Mouse (Mus musculus): ENCODE measurements at regions not wholly inside any gene's neighbourhood (a gene's known extent, or its start where the extent isn't known, plus 50 kb on each side); places are given as distances from the start of the nearest gene placed in this dataset.
"Not testable (repeated sequence)": the region's sequence is repeated elsewhere in the genome, so short reads cannot be mapped to it uniquely, and the experiment has no call there.

DNA sequence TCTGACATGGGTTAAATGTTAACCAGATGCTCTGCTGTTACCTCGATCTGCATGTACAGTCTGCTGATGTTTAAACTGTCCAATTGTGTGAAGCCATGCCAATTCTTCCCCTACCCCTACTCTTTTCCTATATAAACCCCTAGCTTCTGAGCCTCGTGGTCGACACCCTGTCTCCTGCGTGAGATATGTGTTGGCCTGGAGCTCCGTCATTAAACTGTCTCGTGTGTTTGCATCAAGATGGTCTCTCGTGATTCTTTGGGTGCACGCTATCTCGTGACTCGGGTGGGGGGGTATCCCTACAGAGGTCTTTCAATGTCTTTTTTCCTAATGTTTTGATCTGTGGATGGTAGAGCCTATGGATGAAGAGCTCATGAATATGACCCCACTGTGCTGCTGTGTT, 110.9 kb upstream of the Nck2 start:
- TF ChIP-seq CHD2 (IDR thresholded peaks at IDR 0.05; ENCODE audit: low read depth, low read length); MAFK (IDR thresholded peaks at IDR 0.05; ENCODE audit: insufficient read depth, low read depth, low read length); ZC3H11A (IDR thresholded peaks at IDR 0.05; ENCODE audit: borderline replicate concordance, low read depth, low read length): not testable (repeated sequence)

Data from ES-E14 (cell line).